Mouse (Mus musculus) ES-Bruce4 (cell line): ENCODE data around the gene Ebf4.

ENCODE experiments used
- CTCF ChIP-seq: IDR thresholded peaks from one replicate; pipeline ENCODE4 v1.8.1; 2011; ENCODE audit warnings: low read depth, low read length
- EP300 ChIP-seq: IDR thresholded peaks from 2 replicates; pipeline ENCODE4 v1.6.1; 2011; ENCODE audit warnings: low read depth, low read length; ENCODE audit not compliant: insufficient read depth
- POLR2A ChIP-seq: IDR thresholded peaks from one replicate; pipeline ENCODE4 v1.8.1; 2011; ENCODE audit warnings: low read length; ENCODE audit not compliant: insufficient read depth

DNA sequence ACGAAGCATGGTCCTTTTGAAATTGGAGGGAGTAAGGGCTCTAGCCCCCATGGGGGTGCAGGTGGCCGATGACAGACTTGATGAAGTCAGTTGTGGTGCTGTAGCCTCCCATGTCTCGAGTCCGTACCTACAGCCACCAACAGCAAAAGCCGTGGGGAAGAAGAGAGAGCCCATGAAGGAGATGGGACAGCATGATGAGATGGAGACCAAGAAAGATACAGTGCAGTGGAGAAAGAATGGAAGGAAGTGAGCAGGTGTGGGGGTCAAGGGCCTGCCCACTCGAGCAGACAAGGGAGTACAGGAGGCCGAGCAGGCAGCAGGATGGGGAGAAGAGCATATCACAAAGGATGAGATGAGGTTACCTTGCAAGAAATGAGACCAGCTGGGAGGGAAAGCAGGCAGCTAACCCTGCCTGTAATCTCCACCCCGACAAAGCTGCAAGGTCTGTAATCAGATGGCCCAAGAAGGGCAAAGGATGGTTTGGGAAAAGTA, 15.3 kb upstream of the Ebf4 start:
- TF ChIP-seq CTCF: no peak
- TF ChIP-seq EP300: 0 out of 2 replicates have a peak, but pooled peaks have one; percentile 6
- TF ChIP-seq POLR2A: no peak
